Mouse (Mus musculus): ENCODE measurements around the gene Hcn3. TPM values are rescaled to one million over a fixed set of nuclear protein-coding genes. Genes with fewer than 3 reads are reported as not detected.

The Hcn3 gene
- polyA plus RNA-seq, 1 experiment from 2014 or later, result 3.2 TPM

DNA sequence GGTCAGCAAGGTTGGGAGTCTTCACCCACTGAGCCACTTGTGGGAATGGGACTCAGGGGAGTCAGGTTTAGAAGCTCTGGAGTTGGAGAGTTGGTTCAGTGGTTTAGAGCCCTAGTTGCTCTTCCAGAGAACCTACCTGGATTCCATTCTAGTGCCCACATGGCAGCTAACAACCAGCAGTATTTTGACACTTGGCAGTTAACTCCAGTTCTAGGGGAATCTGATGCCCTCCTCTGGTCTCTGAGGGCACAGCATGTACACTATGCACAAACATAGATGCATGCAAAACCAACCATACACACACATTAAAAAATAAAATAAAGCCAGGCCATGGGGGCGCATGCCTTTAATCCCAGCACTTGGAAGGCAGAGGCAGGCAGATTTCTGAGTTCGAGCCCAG, 33.9 kb upstream of the Hcn3 start:
- 89% methylated on average over 2 of the region's 2 CpGs for WGBS
- peaks cover 13% of the 10 kb centered on the region for H3K4me1 ChIP-seq
- peaks cover 2% of the 10 kb centered on the region; the same call in 1 of the 2 replicates for H3K36me3 ChIP-seq
- H3K9me3 ChIP-seq (replicated peaks), result no peaks in the 10 kb centered on the region
- no peak overlapping the region for H3K27ac ChIP-seq (replicated peaks)
- H3K4me2 ChIP-seq (replicated peaks), result no peak overlapping the region
- no peaks in the 10 kb centered on the region for H3K27me3 ChIP-seq
- H3K4me3 ChIP-seq (replicated peaks), result no peak overlapping the region
- no peak overlapping the region for H3K9ac ChIP-seq
- no peak for ATAC-seq (ENCODE audit: insufficient number of reproducible peaks, low FRiP score, low TSS enrichment, low read depth)

DNA sequence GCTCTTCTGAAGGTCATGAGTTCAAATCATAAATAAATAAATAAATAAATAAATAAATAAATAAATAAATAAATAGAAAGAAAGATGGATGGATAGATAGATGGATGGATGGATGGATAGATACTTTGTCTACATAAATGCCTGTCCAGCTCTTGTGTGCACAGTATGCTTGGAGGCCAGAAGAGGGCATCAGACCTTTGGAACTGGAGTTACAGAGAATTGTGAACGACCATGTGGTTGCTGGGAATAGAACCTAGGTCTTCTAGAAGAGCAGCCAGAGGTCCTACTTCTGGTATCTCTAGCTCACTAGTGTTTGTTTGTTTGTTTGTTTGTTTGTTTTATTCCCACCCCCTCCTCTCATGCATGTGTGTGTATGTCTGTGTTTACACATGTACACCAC, 33.4 kb upstream of the Hcn3 start:
- H3K27ac ChIP-seq (replicated peaks), result no peak overlapping the region
- peaks cover 13% of the 10 kb centered on the region for H3K4me1 ChIP-seq
- no peak overlapping the region for H3K9ac ChIP-seq
- ATAC-seq (ENCODE audit: insufficient number of reproducible peaks, low FRiP score, low TSS enrichment, low read depth), result no peak
- H3K36me3 ChIP-seq, result peaks cover 7% of the 10 kb centered on the region
- no peak overlapping the region for H3K4me2 ChIP-seq (replicated peaks)
- H3K4me3 ChIP-seq (replicated peaks), result no peak overlapping the region
- 59% methylated on average over 1 of the region's 1 CpGs for WGBS
- no peaks in the 10 kb centered on the region for H3K27me3 ChIP-seq
- H3K9me3 ChIP-seq (replicated peaks), result no peaks in the 10 kb centered on the region

DNA sequence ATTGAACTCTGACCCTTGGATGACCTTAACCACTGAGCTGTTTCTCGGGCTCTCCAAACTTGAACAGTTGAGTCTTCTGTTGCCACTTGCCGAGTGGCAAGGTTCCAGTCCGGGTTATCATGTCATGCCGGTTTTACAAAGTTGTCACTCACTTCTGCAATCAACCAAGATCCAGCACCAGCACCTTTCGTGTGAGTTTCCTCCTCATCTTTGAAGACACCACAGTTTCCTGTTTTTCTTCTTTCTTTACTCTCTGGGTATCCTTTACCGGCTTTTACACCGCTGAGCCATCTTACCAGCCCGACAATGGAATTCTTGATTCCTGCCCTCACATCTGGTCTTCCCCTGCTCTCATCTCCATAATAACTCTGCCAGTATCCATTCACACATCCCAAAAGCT, 30.4 kb upstream of the Hcn3 start:
- no peaks in the 10 kb centered on the region for H3K27me3 ChIP-seq
- H3K9me3 ChIP-seq (replicated peaks), result no peaks in the 10 kb centered on the region
- no peak overlapping the region for H3K9ac ChIP-seq
- H3K4me1 ChIP-seq, result peaks cover 8% of the 10 kb centered on the region
- no peak overlapping the region for H3K27ac ChIP-seq (replicated peaks)
- H3K4me3 ChIP-seq (replicated peaks), result no peak overlapping the region
- 77% methylated on average over 8 of the region's 8 CpGs for WGBS
- no peak for ATAC-seq (ENCODE audit: insufficient number of reproducible peaks, low FRiP score, low TSS enrichment, low read depth)
- H3K4me2 ChIP-seq (replicated peaks), result no peak overlapping the region
- H3K36me3 ChIP-seq, result peaks cover 16% of the 10 kb centered on the region

DNA sequence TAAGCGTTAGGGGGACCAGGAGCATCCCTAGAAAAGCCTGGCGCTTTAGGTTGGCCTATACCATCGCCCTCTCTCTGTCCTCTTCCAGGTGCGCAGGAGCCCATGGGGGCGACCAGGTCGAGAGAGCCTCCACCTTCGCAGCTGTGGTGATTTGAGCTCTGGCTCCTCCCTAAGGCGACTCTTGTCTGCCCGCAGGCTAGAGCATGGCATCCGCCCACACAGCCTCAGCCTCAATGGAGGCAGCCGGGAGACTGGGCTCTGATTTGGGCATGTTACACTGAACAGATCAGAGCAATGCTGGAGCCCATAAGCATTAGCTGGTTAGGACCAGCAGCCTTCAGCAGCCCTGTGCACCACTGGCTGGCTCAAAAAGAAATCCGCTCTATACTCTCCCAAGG, 28.5 kb upstream of the Hcn3 start:
- ATAC-seq (ENCODE audit: insufficient number of reproducible peaks, low FRiP score, low TSS enrichment, low read depth), result no peak
- H3K4me2 ChIP-seq (replicated peaks), result no peak overlapping the region
- no peaks in the 10 kb centered on the region for H3K27me3 ChIP-seq
- peaks cover 26% of the 10 kb centered on the region for H3K4me1 ChIP-seq
- no peaks in the 10 kb centered on the region for H3K9me3 ChIP-seq (replicated peaks)
- no peak overlapping the region for H3K4me3 ChIP-seq (replicated peaks)
- no peak overlapping the region for H3K27ac ChIP-seq (replicated peaks)
- WGBS, result 58% methylated on average over 12 of the region's 12 CpGs
- peaks cover 16% of the 10 kb centered on the region for H3K36me3 ChIP-seq
- H3K9ac ChIP-seq, result no peak overlapping the region

DNA sequence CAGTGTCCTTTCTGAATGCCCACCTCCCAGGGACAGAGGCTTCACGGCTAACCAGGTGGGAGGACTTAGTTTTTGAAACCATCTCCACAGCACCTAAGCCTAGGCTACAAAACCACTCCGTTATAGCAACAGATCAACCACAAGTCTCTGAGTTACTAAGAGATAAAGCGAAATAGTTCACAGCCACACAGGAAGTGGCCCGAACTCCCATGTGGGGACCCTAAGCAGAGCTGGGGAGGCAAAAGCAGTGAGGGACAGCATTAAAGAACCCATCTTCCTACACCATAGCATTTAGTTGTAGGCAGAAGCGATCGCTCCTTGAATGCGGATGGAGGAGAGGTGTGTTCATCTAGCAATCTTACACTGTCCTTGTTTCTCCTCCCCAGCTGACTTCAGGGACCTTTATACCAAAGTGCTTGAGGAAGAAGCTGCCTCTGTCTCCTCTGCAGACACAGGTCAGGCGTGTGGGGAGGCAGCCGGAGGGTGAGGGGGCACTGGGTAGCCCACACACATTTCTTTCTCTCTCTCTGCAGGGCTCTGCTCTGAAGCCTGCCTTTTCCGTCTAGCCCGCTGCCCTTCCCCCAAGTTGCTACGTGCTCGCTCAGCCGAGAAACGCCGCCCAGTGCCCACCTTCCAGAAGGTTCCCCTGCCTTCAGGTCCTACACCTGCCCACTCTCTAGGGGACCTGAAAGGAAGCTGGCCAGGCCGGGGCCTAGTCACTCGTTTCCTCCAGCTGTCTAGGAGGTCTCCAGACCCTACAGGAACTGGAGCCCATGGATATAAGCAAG, 27.9 kb upstream of the Hcn3 start:
- H3K36me3 ChIP-seq, result peaks cover 16% of the 10 kb centered on the region
- peaks cover 28% of the 10 kb centered on the region for H3K4me1 ChIP-seq
- no peak overlapping the region for H3K27ac ChIP-seq (replicated peaks)
- H3K27me3 ChIP-seq, result no peaks in the 10 kb centered on the region
- H3K9me3 ChIP-seq (replicated peaks), result no peaks in the 10 kb centered on the region
- H3K4me2 ChIP-seq (replicated peaks), result no peak overlapping the region
- H3K9ac ChIP-seq, result no peak overlapping the region
- ATAC-seq (ENCODE audit: insufficient number of reproducible peaks, low FRiP score, low TSS enrichment, low read depth), result no peak
- WGBS, result 71% methylated on average over 18 of the region's 18 CpGs
- H3K4me3 ChIP-seq (replicated peaks), result no peak overlapping the region

DNA sequence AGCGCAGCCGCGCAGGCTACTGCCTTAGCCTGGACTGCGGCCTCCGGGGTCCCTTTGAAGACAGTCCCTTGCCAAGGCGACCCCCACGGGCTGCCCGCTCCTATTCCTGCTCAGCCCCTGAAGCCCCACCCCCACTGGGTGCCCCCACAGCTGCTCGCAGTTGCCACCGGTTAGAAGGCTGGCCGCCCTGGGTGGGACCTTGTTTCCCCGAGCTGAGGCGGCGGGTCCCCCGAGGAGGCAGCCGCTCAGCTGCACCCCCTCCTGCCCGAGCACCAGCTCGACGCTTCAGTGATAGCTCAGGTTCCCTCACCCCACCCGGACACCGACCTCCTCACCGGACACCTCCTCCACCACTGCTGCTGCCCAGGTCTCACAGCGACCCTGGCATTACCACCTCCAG, 27.2 kb upstream of the Hcn3 start:
- WGBS, result 38% methylated on average over 23 of the region's 23 CpGs

DNA sequence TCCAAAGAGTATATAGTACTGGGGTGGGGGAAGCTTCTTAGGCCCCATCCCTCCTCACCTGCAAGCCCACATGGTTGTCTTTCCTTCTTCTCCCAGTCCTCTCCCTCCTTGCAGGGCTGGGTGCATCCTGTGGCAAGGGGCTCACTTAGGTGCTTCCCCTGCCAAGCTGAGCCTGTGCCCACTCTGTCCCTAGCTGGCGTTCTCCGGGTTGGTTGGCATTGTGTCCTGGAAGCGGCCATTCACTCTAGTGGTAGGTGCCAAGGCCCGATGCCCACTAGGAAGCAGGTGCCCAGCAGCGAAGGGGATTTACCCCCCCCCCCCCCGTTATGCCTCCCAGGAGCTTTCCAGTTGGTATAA, 23.9 kb upstream of the Hcn3 start:
- peaks cover 50% of the 10 kb centered on the region for H3K36me3 ChIP-seq
- H3K27ac ChIP-seq (replicated peaks), result no peak overlapping the region
- 73% methylated on average over 6 of the region's 6 CpGs for WGBS
- H3K4me2 ChIP-seq (replicated peaks), result peak overlapping the region; percentile 92
- H3K9ac ChIP-seq, result peak overlapping the region; percentile 65
- no peak for ATAC-seq (ENCODE audit: insufficient number of reproducible peaks, low FRiP score, low TSS enrichment, low read depth)
- peaks cover 35% of the 10 kb centered on the region for H3K4me1 ChIP-seq
- H3K9me3 ChIP-seq (replicated peaks), result no peaks in the 10 kb centered on the region
- H3K27me3 ChIP-seq, result no peaks in the 10 kb centered on the region
- H3K4me3 ChIP-seq (replicated peaks), result peak overlapping the region; percentile 69

More for the DNA sequence above, 27.2 kb upstream of the Hcn3 start:
- Histone ChIP-seq H3K4me1 (peaks cover 31% of the 10 kb centered on the region), H3K4me2 (replicated peaks) (no peak overlapping the region), H3K9ac (no peak overlapping the region), H3K4me3 (replicated peaks) (no peak overlapping the region), H3K27me3 (no peaks in the 10 kb centered on the region), H3K36me3 (peaks cover 20% of the 10 kb centered on the region), H3K9me3 (replicated peaks) (no peaks in the 10 kb centered on the region), H3K27ac (replicated peaks) (no peak overlapping the region)
- ATAC-seq (ENCODE audit: insufficient number of reproducible peaks, low FRiP score, low TSS enrichment, low read depth), result no peak

DNA sequence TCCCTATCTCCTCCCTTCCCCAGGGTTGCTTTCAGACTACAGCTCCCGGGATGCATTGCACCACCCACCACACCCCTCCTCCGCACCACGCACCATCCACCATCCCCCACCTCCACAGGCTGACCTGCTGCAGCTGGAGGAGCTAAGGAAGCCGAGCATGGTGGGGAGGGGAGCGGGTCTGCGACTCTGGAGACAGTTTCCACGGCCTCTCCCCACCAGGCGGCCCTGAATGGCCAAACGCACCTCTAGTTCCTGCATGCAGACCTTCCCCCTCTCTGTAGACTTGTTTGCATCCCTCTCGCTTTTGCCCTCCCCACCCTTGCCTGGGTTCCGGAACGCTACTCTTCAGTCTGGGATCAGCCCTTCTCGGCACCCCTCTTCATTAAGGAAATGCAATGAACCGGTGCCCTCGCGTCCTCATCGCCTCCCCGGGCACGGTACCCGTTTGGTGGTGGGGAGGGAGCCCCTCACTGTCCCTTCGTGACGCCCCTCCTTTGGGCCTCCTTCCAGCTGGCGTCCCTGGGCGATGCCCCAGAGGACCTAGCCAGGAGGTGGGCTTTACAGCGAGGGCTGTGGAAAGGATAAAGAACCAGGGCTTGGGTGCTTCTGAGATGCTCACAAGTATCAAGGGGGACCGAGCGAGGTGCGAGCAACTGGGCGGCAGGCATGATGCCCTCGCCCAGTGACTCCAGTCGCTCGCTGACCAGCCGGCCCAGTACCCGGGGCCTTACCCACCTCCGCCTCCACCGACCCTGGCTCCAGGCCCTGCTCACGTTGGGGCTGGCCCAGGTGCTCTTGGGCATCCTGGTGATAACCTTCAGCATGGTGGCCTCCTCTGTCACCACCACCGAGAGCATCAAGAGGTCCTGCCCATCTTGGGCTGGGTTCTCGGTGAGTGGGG, 23.3 kb upstream of the Hcn3 start, which contains the start of gene Fam189b:
TSS of gene Fam189b (plus strand) at position 86 of the 901 bp plus-strand sequence.
- Histone ChIP-seq H3K36me3 (peaks cover 45% of the 10 kb centered on the region), H3K4me2 (replicated peaks) (peak within 1 kb of the TSS; percentile 92), H3K9me3 (replicated peaks) (no peaks in the 10 kb centered on the region), H3K4me3 (replicated peaks) (peak within 1 kb of the TSS; percentile 69), H3K4me1 (peaks cover 41% of the 10 kb centered on the region), H3K9ac (peak within 1 kb of the TSS; percentile 65), H3K27ac (replicated peaks) (peak within 1 kb of the TSS; percentile 89), H3K27me3 (no peaks in the 10 kb centered on the region)
- peak; percentile 93 for ATAC-seq (ENCODE audit: insufficient number of reproducible peaks, low FRiP score, low TSS enrichment, low read depth)
- 5% methylated on average over 39 of the region's 39 CpGs for WGBS

DNA sequence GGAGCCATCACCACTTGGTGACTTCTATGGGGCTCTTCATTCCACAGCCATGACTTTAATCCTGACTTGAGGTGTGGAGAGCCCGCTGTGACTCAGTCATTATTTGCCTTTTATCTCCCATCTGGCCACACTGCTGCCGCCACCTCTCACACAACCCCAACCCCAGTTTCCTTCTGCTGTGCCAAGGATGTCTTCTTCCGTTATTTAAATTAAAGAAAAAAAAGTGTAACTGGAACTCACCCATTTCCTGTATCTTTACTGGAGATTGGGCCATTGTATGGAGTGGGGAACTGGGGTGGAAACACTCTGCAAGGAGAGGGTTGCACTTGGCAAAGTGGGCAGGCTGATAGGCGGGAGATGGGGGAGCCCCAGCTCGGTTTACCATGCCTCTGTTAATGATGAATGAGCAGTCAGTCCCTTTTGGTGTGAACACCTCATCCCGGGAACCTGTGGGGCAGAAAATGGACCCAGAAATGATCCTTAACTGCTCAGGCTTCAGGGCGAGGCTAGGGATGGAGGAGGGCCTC, 22.6 kb upstream of the Hcn3 start:
- H3K36me3 ChIP-seq, result peaks cover 38% of the 10 kb centered on the region
- WGBS, result 55% methylated on average over 7 of the region's 7 CpGs
- H3K4me2 ChIP-seq (replicated peaks), result peak overlapping the region; percentile 92
- H3K27me3 ChIP-seq, result no peaks in the 10 kb centered on the region
- peak overlapping the region; percentile 89; the same call in 1 of the 2 replicates for H3K27ac ChIP-seq (replicated peaks)
- ATAC-seq (ENCODE audit: insufficient number of reproducible peaks, low FRiP score, low TSS enrichment, low read depth), result no peak
- H3K4me3 ChIP-seq (replicated peaks), result peak overlapping the region; percentile 69
- H3K9ac ChIP-seq, result no peak overlapping the region
- no peaks in the 10 kb centered on the region for H3K9me3 ChIP-seq (replicated peaks)
- H3K4me1 ChIP-seq, result peaks cover 44% of the 10 kb centered on the region

DNA sequence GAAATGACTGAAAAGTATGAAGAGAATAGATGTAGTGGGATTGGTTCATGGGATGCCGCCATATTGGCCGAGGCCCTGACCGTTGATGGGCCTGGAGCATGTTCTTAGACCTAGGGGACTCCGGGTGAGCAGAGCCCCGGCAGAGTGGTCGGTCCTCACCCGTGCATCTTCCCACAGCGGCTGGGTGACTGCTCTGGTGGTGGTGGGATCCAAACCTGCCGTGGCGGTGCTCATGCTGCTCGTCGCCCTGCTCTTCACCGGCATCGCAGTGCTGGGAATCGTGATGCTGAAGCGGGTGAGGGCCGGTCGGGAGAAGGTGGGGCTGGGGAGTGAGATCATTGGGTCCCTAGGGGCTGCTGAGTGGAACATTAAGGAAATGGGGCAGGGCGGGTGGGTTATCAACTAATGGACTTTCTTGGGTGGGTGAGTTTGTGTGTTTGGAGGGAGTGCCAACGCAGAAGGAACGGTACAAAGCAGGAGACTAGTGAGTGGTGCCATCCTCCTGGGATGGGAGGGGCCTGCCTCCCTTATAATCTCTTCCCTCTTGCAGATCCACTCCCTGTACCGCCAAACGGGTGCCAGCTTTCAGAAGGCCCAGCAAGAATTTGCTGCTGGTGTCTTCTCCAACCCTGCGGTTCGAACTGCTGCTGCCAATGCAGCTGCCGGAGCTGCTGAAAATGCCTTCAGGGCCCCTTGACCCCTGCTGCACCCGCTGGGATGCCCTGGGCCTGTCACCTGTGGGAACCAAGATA, 21.9 kb upstream of the Hcn3 start:
- 92% methylated on average over 27 of the region's 27 CpGs for WGBS
- Histone ChIP-seq H3K9ac (no peak overlapping the region), H3K4me1 (peaks cover 41% of the 10 kb centered on the region), H3K4me3 (replicated peaks) (no peak overlapping the region), H3K9me3 (replicated peaks) (no peaks in the 10 kb centered on the region), H3K36me3 (peaks cover 37% of the 10 kb centered on the region), H3K27me3 (no peaks in the 10 kb centered on the region), H3K4me2 (replicated peaks) (no peak overlapping the region), H3K27ac (replicated peaks) (no peak overlapping the region)
- ATAC-seq (ENCODE audit: insufficient number of reproducible peaks, low FRiP score, low TSS enrichment, low read depth), result no peak

DNA sequence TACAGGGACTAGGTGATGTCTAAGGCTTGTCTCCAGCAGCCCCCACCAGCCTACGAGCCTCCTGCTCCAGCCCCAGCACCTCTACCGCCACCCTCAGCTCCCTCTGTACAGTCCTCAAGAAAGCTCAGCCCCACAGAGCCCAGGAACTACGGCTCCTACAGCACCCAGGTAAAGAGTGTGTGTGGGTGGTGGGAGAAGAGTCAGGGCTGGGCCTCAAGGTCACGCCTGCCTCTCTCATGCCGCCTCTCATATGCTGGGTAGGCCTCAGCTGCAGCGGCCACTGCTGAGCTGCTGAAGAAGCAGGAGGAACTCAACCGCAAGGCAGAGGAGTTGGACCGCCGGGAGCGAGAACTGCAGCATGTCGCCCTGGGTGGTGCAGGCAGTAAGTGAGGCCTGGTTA, 19.1 kb upstream of the Hcn3 start:
- 85% methylated on average over 11 of the region's 11 CpGs for WGBS
- peaks cover 64% of the 10 kb centered on the region for H3K36me3 ChIP-seq
- H3K4me3 ChIP-seq (replicated peaks), result peak overlapping the region; percentile 81; the same call in 1 of the 2 replicates
- peak overlapping the region; percentile 76 for H3K4me2 ChIP-seq (replicated peaks)
- peaks cover 27% of the 10 kb centered on the region for H3K4me1 ChIP-seq
- no peak overlapping the region for H3K27ac ChIP-seq (replicated peaks)
- ATAC-seq (ENCODE audit: insufficient number of reproducible peaks, low FRiP score, low TSS enrichment, low read depth), result no peak
- no peaks in the 10 kb centered on the region for H3K9me3 ChIP-seq (replicated peaks)
- no peaks in the 10 kb centered on the region for H3K27me3 ChIP-seq
- no peak overlapping the region for H3K9ac ChIP-seq
